Comparison of ENCODE assay signal across 9 mouse cellular contexts in genomic region chr7:80149356-80149755, GRCm38 (mm10). TPM values are rescaled to one million over a fixed set of nuclear protein-coding genes. Genes with fewer than 3 reads are reported as not detected.
DNase-seq lines count a peak whose midpoint lies in the region; ATAC-seq lines count a peak whose summit lies in the region.
"Had no signal": no experiment of that assay in that cellular context is flagged by ENCODE, and none has a peak within 500 bp of the region (broad histone marks: within the 10 kb centered on the region; RNA-seq: fewer than 3 reads in every experiment).

No protein-coding gene starts in this region.

- 49% methylated on average over 9 of the region's 9 CpGs for WGBS in kidney, embryonic 16.5 days
- 53% methylated on average over 9 of the region's 9 CpGs for WGBS in embryonic facial prominence, embryonic 12.5 days
- WGBS in neural tube, embryonic 14.5 days = 46% methylated on average over 9 of the region's 9 CpGs

- no peak overlapping the region for H3K4me2 ChIP-seq in kidney, embryonic 16.5 days (replicated peaks; ENCODE audit: low read depth, low read length)
- no peak overlapping the region for H3K4me2 ChIP-seq in embryonic facial prominence, embryonic 12.5 days (replicated peaks)
- H3K4me2 ChIP-seq in neural tube, embryonic 14.5 days (ENCODE audit: low read depth, low read length) = no peak overlapping the region

- H3K27me3 ChIP-seq in kidney, embryonic 16.5 days (ENCODE audit: insufficient read depth, low read length) = no peaks in the 10 kb centered on the region
- H3K27me3 ChIP-seq in embryonic facial prominence, embryonic 12.5 days = no peaks in the 10 kb centered on the region
- no peaks in the 10 kb centered on the region for H3K27me3 ChIP-seq in neural tube, embryonic 14.5 days (ENCODE audit: control insufficient read depth, insufficient read depth, low read length)
- H3K27me3 ChIP-seq: Patski had no signal

- no peaks in the 10 kb centered on the region for H3K9me3 ChIP-seq in kidney, embryonic 16.5 days (ENCODE audit: low read length)
- H3K9me3 ChIP-seq in embryonic facial prominence, embryonic 12.5 days = no peaks in the 10 kb centered on the region
- H3K9me3 ChIP-seq in neural tube, embryonic 14.5 days (ENCODE audit: control insufficient read depth, low read length) = no peaks in the 10 kb centered on the region

- H3K27ac ChIP-seq in kidney, embryonic 16.5 days (ENCODE audit: low read length) = no peak overlapping the region
- peak overlapping the region; percentile 36; the same call in 1 of the 2 replicates for H3K27ac ChIP-seq in embryonic facial prominence, embryonic 12.5 days
- 0 out of 2 replicates have a peak overlapping the region, but pooled peaks have one; percentile 7 for H3K27ac ChIP-seq in neural tube, embryonic 14.5 days (ENCODE audit: low read depth, low read length)

- H3K36me3 ChIP-seq in kidney, embryonic 16.5 days (ENCODE audit: insufficient read depth, low read length) = no peaks in the 10 kb centered on the region
- no peaks in the 10 kb centered on the region for H3K36me3 ChIP-seq in embryonic facial prominence, embryonic 12.5 days
- H3K36me3 ChIP-seq in neural tube, embryonic 14.5 days (ENCODE audit: control insufficient read depth, insufficient read depth, low read length) = no peaks in the 10 kb centered on the region

- no peak overlapping the region for H3K9ac ChIP-seq in kidney, embryonic 16.5 days (replicated peaks; ENCODE audit: low read length)
- H3K9ac ChIP-seq in embryonic facial prominence, embryonic 12.5 days = no peak overlapping the region
- H3K9ac ChIP-seq in neural tube, embryonic 14.5 days (replicated peaks; ENCODE audit: low read depth, low read length) = no peak overlapping the region

- H3K4me3 ChIP-seq in kidney, embryonic 16.5 days (ENCODE audit: low read length) = no peak overlapping the region
- no peak overlapping the region for H3K4me3 ChIP-seq in embryonic facial prominence, embryonic 12.5 days
- no peak overlapping the region for H3K4me3 ChIP-seq in neural tube, embryonic 14.5 days (ENCODE audit: low read depth, low read length)

- H3K4me1 ChIP-seq in kidney, embryonic 16.5 days (ENCODE audit: insufficient read depth, low read length) = 0 out of 2 replicates have a peak, but pooled peaks cover 3% of the 10 kb centered on the region
- H3K4me1 ChIP-seq in embryonic facial prominence, embryonic 12.5 days = no peaks in the 10 kb centered on the region
- no peaks in the 10 kb centered on the region for H3K4me1 ChIP-seq in neural tube, embryonic 14.5 days (ENCODE audit: control insufficient read depth, insufficient read depth, low read length)

- ATAC-seq in kidney, embryonic 16.5 days (ENCODE audit: low FRiP score, low TSS enrichment) = no peak
- ATAC-seq in embryonic facial prominence, embryonic 12.5 days (ENCODE audit: insufficient number of reproducible peaks, insufficient read depth, low FRiP score, low TSS enrichment) = no peak
- peak; percentile 49; the same call in 1 of the 2 replicates for ATAC-seq in neural tube, embryonic 14.5 days (ENCODE audit: low read depth)
- ATAC-seq: Patski had no signal

- peak; percentile 64 for DNase-seq in kidney, postnatal 10 days
- DNase-seq in layer of hippocampus, adult 18-20 months (ENCODE audit: low spot score in 2 of 2) = peak; percentile 63 to 83
- no peak for DNase-seq in thymus, postnatal 10 days (ENCODE audit: low spot score in 2 of 2)
- no peak for DNase-seq in urinary bladder, adult 2 months (ENCODE audit: low spot score)
- DNase-seq in B cell, adult 2 months = no peak

RNA-seq across cellular contexts. Expression of gene Idh2, which starts 34.2 kb away (rescaled TPM):
- 782 and 850 TPM in 2 replicates for polyA plus RNA-seq in kidney, embryonic 16.5 days (2015; fragmentation: Nextera tagmentation; extraction: Ambion mirVana)
- polyA plus RNA-seq in embryonic facial prominence, embryonic 12.5 days (2016; fragmentation: Nextera tagmentation; extraction: Ambion mirVana) = 495 and 498 TPM in 2 replicates
- 10 to 100 TPM; 65.3 to 66.5 TPM for total RNA-seq in layer of hippocampus, adult 18-20 months (2021)
- polyA plus RNA-seq in neural tube, embryonic 14.5 days (2014; fragmentation: Nextera tagmentation; extraction: Ambion mirVana) = 189 and 215 TPM in 2 replicates
- polyA plus RNA-seq in urinary bladder, adult 2 months (2012; rRNA removed) = 86.8 and 101 TPM in 2 replicates

RNA-seq across cellular contexts. Expression of gene Sema4b, which starts 37.3 kb away (rescaled TPM):
- 17.7 and 23.7 TPM in 2 replicates for polyA plus RNA-seq in kidney, embryonic 16.5 days (2015; fragmentation: Nextera tagmentation; extraction: Ambion mirVana)
- 14.6 and 14.9 TPM in 2 replicates for polyA plus RNA-seq in embryonic facial prominence, embryonic 12.5 days (2016; fragmentation: Nextera tagmentation; extraction: Ambion mirVana)
- total RNA-seq in layer of hippocampus, adult 18-20 months (2021) = 10 to 100 TPM; 22.0 to 23.6 TPM
- polyA plus RNA-seq in neural tube, embryonic 14.5 days (2014; fragmentation: Nextera tagmentation; extraction: Ambion mirVana) = 18.7 and 25.7 TPM in 2 replicates
- 15.8 and 27.2 TPM in 2 replicates for polyA plus RNA-seq in urinary bladder, adult 2 months (2012; rRNA removed)

Comparison
In these comparisons a context has a peak if more than half of its experiments do, and no peak if none do; other contexts are left out.
1. DNase-seq: peak in kidney, postnatal 10 days (single experiment) and layer of hippocampus, adult 18-20 months (2 of 2); none in thymus, postnatal 10 days (0 of 2), urinary bladder, adult 2 months (single experiment) and B cell, adult 2 months (0 of 2).